Mouse (Mus musculus): ENCODE measurements around the gene Olfr267.

Gene Olfr267

GRCm38 (mm10) chr4:58787616-58788015 is at the start of gene Olfr267:
Gene Olfr267, minus strand, starts transcription at chr4:58787716.
- no peak for DNase-seq (ENCODE audit: extremely low spot score)

DNA sequence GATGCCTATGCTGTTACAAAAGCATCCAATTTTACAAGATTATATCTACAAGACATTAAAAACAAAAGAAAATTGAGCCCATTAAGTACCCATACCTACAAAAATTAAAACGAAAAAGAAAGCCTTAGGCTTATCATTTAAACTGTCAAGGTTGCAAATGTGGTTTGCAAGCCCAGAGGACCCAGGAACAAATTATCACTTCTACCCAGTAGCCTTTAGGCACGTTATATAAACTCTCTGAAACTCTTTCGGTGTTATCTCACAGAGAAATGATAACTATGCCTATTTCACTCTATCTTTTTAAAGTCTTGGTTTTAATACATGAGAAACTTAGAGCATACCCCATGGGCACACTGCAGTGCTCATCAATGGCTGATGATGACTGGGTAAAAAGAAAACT is 45.4 kb upstream of the Olfr267 start:
- no peak for DNase-seq (ENCODE audit: extremely low spot score)

DNA sequence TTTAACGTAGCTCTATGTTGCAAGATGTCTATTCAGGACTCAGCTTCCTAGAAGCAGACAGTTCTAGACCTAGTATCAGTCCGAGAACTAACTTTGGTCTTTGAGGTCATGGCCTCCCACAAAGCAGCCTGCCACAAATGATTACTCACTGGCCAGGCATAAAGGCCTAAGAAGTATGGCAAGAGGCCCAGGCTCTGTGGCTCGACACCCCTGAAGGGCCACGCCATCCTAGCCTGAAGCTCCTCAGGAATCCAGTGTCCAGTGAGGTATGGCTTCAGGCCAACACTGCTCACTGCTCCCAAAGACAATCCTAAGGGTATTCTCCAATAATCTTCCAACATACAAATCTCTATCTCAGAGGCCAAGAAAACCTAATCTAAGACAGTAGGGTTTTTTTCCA is 38.4 kb upstream of the Olfr267 start:
- DNase-seq (ENCODE audit: extremely low spot score): no peak

DNA sequence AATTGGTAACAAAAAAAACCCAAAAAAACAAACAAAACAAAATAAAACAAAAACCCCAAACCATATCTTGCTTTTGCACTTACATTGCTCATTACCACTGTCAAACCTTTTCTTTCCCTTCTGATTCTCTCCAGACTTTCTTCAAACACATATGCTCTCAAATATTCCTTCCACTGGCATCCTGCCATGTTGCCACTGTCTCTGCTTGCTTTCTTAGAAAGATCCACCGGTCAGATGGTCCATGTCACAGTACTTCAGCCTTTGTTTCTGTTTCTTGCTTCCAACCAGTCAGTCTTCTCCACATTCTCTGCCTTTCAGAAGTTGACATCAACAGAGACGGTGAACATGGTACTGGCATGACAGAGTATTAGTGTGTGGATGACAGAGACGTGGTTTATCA is 857 bp downstream of the Olfr267 start:
- DNase-seq (ENCODE audit: extremely low spot score): no peak

GRCm38 (mm10) chr4:58763417-58763816 is 24.1 kb downstream of the Olfr267 start:
- DNase-seq (ENCODE audit: extremely low spot score): no peak

- peak; percentile 18 for DNase-seq (ENCODE audit: extremely low spot score)
These were observed 38.0 kb downstream of the Olfr267 start for GRCm38 (mm10) chr4:58749510-58749909.

DNA sequence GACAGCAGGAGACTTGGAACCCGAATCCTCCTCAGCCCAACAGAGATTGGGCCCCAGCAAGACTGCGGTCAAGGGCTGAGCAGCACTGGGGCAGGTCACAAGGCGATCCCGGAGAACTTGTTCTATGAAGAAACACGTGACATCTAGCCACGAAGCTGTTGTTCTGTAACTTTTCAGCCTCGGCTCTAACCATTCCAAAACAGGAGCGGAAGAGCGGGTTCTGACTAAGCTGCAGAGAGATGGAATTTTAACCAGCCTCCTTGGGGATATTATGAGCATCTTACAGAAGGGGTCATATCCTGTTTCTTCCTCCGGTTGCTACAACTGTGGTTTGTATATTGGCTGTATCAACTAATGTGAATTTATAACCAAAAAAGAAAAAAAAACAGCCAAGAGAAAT is 38.4 kb downstream of the Olfr267 start:
- no peak for DNase-seq (ENCODE audit: extremely low spot score)

DNA sequence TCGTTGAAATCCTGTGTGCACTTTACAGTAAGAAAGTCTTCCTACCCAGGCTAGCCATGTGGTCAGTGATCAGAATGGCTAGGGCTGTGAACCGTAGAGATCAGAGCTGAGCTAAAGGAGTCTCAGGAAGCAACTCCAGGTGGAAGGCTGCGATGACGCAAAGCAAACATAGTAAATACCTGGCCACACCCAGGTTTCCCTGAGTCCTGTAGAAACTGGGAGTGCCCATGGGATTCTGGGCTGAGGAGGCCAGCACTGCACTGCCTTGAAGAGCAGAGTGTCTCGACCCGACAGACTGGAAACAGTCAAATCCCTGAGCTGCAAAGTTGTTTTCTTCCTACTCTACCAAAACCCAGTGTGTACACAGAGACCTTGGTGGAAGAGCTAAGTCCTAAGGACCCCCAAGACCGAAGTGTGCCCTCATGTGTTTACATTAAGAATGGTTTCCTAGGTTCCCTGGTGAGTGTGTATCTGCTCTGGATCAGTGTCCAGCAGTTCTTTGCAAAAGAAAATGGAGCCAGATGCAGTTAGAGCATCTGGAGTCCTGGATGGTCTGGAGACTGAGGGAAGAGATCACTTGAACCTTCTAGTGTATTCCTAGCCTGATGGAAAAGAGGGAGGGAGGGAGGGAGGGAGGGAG is 41.8 kb downstream of the Olfr267 start:
- DNase-seq (ENCODE audit: extremely low spot score): no peak

- no peak for DNase-seq (ENCODE audit: extremely low spot score)
These were observed 50.5 kb downstream of the Olfr267 start for GRCm38 (mm10) chr4:58736867-58737633.

All from embryo, embryonic 9.5 days (tissue).